Mouse (Mus musculus): ENCODE measurements around the gene Kirrel3. TPM values are rescaled to one million over a fixed set of nuclear protein-coding genes. Genes with fewer than 3 reads are reported as not detected.

Gene Kirrel3
- total RNA-seq, 2 experiments from 2014 or later = 1.0 to 2.2 TPM

- peak; percentile 70 for DNase-seq
Observed at GRCm38 (mm10) chr9:35030823-35031222, 545.1 kb downstream of the Kirrel3 start.

- peak; percentile 38 for DNase-seq
Observed at GRCm38 (mm10) chr9:35032457-35032856, 546.8 kb downstream of the Kirrel3 start.

- no peak for DNase-seq
Observed at GRCm38 (mm10) chr9:35035074-35035473, 549.4 kb downstream of the Kirrel3 start.

GRCm38 (mm10) chr9:35038922-35039586 lies 553.4 kb downstream of the Kirrel3 start:
- DNase-seq = peak; percentile 75

GRCm38 (mm10) chr9:35039846-35040245 lies 554.2 kb downstream of the Kirrel3 start:
- no peak for DNase-seq

GRCm38 (mm10) chr9:35041493-35041892 lies 555.8 kb downstream of the Kirrel3 start:
- DNase-seq = no peak

- DNase-seq = no peak
Observed at GRCm38 (mm10) chr9:35043619-35044018, 557.9 kb downstream of the Kirrel3 start.

- DNase-seq = peak; percentile 45
Observed at GRCm38 (mm10) chr9:35044458-35044857, 558.8 kb downstream of the Kirrel3 start.

GRCm38 (mm10) chr9:35045031-35045531 lies 559.4 kb downstream of the Kirrel3 start:
- DNase-seq = peak; percentile 66

- DNase-seq = peak; percentile 78
Observed at GRCm38 (mm10) chr9:35045756-35046155, 560.1 kb downstream of the Kirrel3 start.

- DNase-seq = peak; percentile 0
Observed at GRCm38 (mm10) chr9:35048449-35048848, 562.8 kb downstream of the Kirrel3 start.

GRCm38 (mm10) chr9:35049891-35050527 lies 564.3 kb downstream of the Kirrel3 start:
- DNase-seq = no peak

GRCm38 (mm10) chr9:35050701-35051454 lies 565.2 kb downstream of the Kirrel3 start:
- DNase-seq = no peak

- no peak for DNase-seq
Observed at GRCm38 (mm10) chr9:35051666-35052065, 566.0 kb downstream of the Kirrel3 start.

- DNase-seq = no peak
Observed at GRCm38 (mm10) chr9:35052671-35053070, 567.0 kb downstream of the Kirrel3 start.

GRCm38 (mm10) chr9:35053081-35053480 lies 567.4 kb downstream of the Kirrel3 start:
- no peak for DNase-seq

GRCm38 (mm10) chr9:35053669-35054068 lies 568.0 kb downstream of the Kirrel3 start:
- DNase-seq = no peak

GRCm38 (mm10) chr9:35055528-35056330 lies 570.0 kb downstream of the Kirrel3 start:
- DNase-seq = no peak

GRCm38 (mm10) chr9:35056611-35057010 lies 570.9 kb downstream of the Kirrel3 start:
- no peak for DNase-seq

- DNase-seq = no peak
Observed at GRCm38 (mm10) chr9:35057631-35058030, 571.9 kb downstream of the Kirrel3 start.

- no peak for DNase-seq
Observed at GRCm38 (mm10) chr9:35058186-35058585, 572.5 kb downstream of the Kirrel3 start.
